Mouse (Mus musculus): Measurements from ENCODE around the gene Cers1. TPM values are rescaled to one million over a fixed set of nuclear protein-coding genes. Genes with fewer than 3 reads are reported as not detected.

Gene Cers1
- polyA plus RNA-seq, 1 experiment, result not detected

DNA sequence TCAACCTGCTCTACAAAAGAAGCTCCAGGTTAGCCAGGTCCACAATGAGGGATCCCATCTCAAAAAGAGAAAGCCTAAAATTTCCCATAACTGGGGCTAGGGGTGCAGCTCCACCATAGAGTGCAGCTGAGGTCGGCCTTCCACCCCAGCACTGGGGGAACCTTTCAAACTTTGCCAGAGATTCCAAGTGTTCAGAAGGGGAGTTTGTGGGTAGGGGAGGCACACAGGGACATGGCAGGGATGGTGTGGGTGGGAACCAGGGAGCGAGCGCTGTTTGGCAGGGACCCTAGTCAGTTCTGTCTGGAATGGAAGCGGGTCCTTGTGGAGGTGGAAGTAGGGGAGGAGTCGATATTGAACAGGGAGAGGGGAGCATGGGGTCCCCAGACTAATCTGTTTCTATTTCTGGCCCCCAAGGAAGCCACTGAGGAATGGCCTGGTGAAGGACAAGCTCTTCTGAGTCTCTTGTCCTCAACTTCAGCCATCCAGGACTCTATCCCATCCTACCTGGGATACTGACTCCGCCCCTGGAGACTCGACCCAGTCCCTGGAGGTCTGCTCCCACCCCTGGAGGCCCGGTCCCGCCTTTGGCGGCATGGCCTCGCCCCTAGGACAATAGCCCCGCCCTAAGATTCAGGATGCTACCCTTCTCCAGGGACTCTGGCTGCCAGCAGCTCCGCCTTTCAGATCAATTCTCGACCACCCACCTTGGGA is 13.7 kb downstream of the Cers1 start, which contains the start of gene Gdf1:
Gene Gdf1 (plus strand): TSS at position 694 of the 711 bp plus-strand sequence.
- Histone ChIP-seq H3K4me3 (ENCODE audit: insufficient read depth, low read depth, low read length) (no peak within 1 kb of the TSS), H3K27ac (ENCODE audit: insufficient read depth, low read depth, low read length) (peak within 1 kb of the TSS; percentile 21; the same call in 1 of the 2 replicates), H3K4me1 (ENCODE audit: control insufficient read depth, insufficient read depth, low read length) (peaks cover 39% of the 10 kb centered on the region)
- TF ChIP-seq POLR2A (IDR thresholded peaks at IDR 0.05; ENCODE audit: insufficient read depth, low read depth, low read length) (no peak), CTCF (IDR thresholded peaks at IDR 0.05; ENCODE audit: insufficient read depth, low read depth, low read length) (no peak)
- 44% methylated on average over 14 of the region's 14 CpGs for WGBS

DNA sequence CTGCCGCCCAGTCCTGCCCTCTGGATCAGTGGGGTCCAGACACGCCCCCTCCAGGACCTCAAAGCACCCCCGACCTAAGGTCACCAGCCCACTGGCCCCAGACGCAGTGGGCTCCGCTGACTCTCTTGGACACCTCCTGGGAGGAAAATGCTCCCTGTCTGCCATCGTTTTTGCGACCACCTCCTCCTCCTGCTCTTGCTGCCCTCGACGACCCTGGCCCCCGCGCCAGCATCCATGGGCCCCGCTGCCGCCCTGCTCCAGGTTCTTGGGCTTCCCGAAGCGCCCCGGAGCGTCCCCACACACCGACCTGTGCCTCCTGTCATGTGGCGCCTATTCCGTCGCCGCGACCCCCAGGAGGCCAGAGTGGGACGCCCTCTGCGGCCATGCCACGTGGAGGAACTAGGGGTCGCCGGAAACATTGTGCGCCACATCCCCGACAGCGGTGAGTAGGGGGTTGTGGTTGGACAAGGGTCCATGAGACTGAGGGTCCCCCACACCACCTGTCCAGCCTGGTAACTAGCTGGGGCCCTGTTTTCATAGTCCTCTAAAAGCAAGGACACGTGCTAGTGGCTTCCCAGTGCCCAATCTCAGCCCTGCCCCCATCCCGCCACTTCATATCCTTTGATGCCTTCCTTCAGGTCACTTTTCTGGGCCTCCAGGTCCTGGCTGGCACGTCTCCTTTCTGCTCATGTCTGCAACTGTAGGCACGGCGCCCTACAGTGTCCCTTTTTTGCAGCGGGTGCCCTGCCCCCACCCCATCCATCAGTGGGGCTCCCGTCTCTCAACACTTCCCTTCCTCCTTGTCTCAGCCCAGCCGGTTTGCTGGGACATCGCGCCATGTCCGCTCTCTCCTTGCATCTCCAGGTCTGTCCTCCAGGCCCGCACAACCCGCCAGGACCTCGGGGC is 14.5 kb downstream of the Cers1 start:
- Histone ChIP-seq H3K4me3 (ENCODE audit: insufficient read depth, low read depth, low read length) (no peak overlapping the region), H3K27ac (ENCODE audit: insufficient read depth, low read depth, low read length) (peak overlapping the region; percentile 21; the same call in 1 of the 2 replicates), H3K4me1 (ENCODE audit: control insufficient read depth, insufficient read depth, low read length) (peaks cover 39% of the 10 kb centered on the region)
- 34% methylated on average over 45 of the region's 45 CpGs for WGBS
- no peak for TF ChIP-seq POLR2A (IDR thresholded peaks at IDR 0.05; ENCODE audit: insufficient read depth, low read depth, low read length)
- no peak for TF ChIP-seq CTCF (IDR thresholded peaks at IDR 0.05; ENCODE audit: insufficient read depth, low read depth, low read length)

DNA sequence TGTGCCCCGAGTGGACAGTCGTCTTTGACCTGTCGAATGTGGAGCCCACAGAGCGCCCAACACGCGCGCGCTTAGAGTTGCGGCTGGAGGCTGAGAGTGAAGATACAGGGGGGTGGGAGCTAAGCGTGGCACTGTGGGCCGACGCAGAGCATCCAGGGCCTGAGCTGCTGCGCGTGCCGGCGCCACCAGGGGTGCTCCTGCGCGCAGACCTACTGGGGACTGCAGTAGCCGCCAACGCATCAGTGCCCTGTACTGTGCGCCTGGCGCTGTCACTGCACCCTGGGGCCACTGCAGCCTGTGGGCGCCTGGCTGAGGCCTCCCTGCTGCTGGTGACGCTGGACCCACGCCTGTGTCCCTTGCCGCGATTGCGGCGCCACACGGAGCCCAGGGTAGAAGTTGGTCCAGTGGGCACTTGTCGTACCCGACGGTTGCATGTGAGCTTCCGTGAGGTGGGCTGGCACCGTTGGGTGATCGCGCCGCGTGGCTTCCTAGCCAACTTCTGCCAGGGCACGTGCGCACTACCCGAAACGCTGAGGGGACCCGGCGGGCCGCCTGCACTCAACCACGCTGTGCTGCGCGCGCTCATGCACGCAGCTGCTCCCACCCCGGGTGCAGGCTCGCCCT is 15.3 kb downstream of the Cers1 start:
- peak; percentile 57; the same call in 1 of the 2 replicates for TF ChIP-seq CTCF (IDR thresholded peaks at IDR 0.05; ENCODE audit: insufficient read depth, low read depth, low read length)
- no peak for TF ChIP-seq POLR2A (IDR thresholded peaks at IDR 0.05; ENCODE audit: insufficient read depth, low read depth, low read length)
- H3K27ac ChIP-seq (ENCODE audit: insufficient read depth, low read depth, low read length), result peak overlapping the region; percentile 21; the same call in 1 of the 2 replicates
- H3K4me1 ChIP-seq (ENCODE audit: control insufficient read depth, insufficient read depth, low read length), result peaks cover 39% of the 10 kb centered on the region
- H3K4me3 ChIP-seq (ENCODE audit: insufficient read depth, low read depth, low read length), result no peak overlapping the region
- 21% methylated on average over 53 of the region's 53 CpGs for whole genome bisulfite sequencing

DNA sequence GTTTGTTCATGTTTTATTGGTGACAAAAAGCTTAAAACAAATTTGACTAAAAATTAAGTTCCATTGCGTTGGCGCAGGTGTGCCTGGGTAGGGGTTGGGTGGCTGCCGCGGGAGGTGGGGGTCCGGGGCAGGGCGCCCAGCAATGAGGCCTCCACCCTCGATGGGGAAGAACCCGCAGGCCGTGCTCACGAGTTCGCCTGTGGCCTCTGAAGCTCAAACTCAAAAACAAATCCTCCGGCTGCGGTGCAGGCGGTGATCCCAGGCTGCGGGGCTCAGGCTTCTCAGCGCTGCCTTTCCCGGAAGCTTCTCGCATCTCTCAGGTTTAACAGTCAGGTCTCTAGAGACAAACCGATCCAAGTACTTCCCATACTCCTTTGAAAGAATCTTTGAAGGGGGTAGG is 16.0 kb downstream of the Cers1 start:
- 60% methylated on average over 19 of the region's 19 CpGs for WGBS
- Histone ChIP-seq H3K4me3 (ENCODE audit: insufficient read depth, low read depth, low read length) (no peak overlapping the region), H3K27ac (ENCODE audit: insufficient read depth, low read depth, low read length) (no peak overlapping the region), H3K4me1 (ENCODE audit: control insufficient read depth, insufficient read depth, low read length) (peaks cover 39% of the 10 kb centered on the region)
- no peak for TF ChIP-seq CTCF (IDR thresholded peaks at IDR 0.05; ENCODE audit: insufficient read depth, low read depth, low read length)

DNA sequence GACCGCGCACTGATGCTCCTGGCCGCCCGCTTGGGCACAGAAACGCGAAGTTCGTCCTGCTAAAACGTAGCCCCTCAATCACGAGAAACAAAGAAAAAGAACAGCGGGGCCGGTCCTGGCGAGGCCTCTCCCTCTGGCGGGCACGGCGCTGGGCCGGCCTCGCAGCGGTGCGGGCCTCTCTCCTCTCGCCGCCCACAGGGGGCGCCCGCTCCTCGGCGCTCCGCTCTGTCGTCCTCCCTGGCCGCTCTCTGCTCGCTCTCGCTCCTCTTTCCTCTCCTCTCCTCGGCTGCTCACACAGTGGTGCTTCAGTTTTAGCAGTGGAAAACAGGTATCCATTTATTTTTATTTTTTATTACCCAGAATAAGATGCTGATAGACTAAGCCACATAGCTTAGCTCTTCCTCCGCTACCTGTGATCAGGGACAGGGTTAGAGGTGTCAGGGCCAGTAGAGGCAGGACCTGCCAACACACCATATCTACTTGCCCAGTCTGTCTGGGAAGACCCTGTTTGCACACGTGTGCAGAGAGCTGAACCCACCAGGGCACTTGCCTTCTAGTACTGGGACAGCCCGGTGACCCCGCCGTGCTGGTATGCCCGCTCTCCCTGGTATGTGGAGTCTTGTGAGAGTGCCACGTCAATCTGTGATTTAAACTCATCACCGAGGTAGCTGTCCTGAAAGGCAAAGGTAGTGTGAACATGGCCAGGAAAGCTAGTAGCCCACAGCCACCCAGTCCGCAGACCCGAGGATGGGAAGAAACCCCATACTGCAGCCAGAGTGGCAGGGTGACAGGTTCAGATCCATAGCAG is 16.7 kb downstream of the Cers1 start:
- WGBS, result 24% methylated on average over 41 of the region's 41 CpGs
- H3K4me3 ChIP-seq (ENCODE audit: insufficient read depth, low read depth, low read length), result no peak overlapping the region

DNA sequence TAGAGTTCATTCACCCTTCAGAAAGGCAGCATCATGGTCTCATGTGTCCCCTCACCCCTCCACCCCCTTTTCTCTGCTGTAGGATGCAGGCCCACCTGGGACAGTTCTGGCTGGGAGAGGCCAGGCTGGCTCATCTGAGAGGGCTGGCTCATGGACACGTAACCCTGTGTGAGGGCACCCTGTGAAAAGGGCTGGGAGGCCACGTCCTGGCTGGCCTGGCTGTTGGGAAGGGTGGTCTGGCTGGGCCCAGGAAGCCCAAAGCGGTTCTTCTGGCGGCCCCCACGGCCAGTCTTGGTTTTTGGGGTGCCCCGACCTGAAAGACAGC is 17.3 kb downstream of the Cers1 start:
- no peak overlapping the region for H3K4me3 ChIP-seq (ENCODE audit: insufficient read depth, low read depth, low read length)
- H3K27ac ChIP-seq (ENCODE audit: insufficient read depth, low read depth, low read length), result no peak overlapping the region
- WGBS, result 88% methylated on average over 6 of the region's 6 CpGs
- peaks cover 39% of the 10 kb centered on the region for H3K4me1 ChIP-seq (ENCODE audit: control insufficient read depth, insufficient read depth, low read length)
- TF ChIP-seq CTCF (IDR thresholded peaks at IDR 0.05; ENCODE audit: insufficient read depth, low read depth, low read length) (no peak), POLR2A (IDR thresholded peaks at IDR 0.05; ENCODE audit: insufficient read depth, low read depth, low read length) (no peak)

More for the DNA sequence above, 16.7 kb downstream of the Cers1 start:
- no peak overlapping the region for H3K27ac ChIP-seq (ENCODE audit: insufficient read depth, low read depth, low read length)
- TF ChIP-seq POLR2A (IDR thresholded peaks at IDR 0.05; ENCODE audit: insufficient read depth, low read depth, low read length) (no peak), CTCF (IDR thresholded peaks at IDR 0.05; ENCODE audit: insufficient read depth, low read depth, low read length) (peak; percentile 92)
- peaks cover 39% of the 10 kb centered on the region for H3K4me1 ChIP-seq (ENCODE audit: control insufficient read depth, insufficient read depth, low read length)

DNA sequence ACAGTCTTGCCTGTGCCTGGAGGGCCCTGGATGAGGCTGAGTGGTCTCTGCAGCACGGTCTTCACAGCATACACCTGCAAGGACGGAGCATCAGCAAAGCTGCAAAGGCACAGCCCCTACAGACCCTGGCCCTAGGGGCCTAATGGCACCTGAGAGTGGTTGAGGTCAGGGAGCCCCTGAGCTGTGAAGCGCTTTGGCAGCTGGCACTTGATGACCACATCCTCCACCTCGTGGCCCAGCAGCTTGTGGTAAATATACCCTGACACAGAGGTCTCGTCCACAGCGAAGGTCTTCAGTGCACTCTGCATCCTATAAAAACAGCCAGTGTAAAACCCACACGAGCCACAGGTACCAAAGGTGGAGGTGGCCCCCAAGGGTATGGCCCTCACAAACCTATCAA is 23.4 kb downstream of the Cers1 start:
- H3K27ac ChIP-seq (ENCODE audit: insufficient read depth, low read depth, low read length), result no peak overlapping the region
- TF ChIP-seq POLR2A (IDR thresholded peaks at IDR 0.05; ENCODE audit: insufficient read depth, low read depth, low read length) (no peak), CTCF (IDR thresholded peaks at IDR 0.05; ENCODE audit: insufficient read depth, low read depth, low read length) (no peak)
- 92% methylated on average over 7 of the region's 7 CpGs for WGBS
- H3K4me3 ChIP-seq (ENCODE audit: insufficient read depth, low read depth, low read length), result no peak overlapping the region
- peaks cover 2% of the 10 kb centered on the region for H3K4me1 ChIP-seq (ENCODE audit: control insufficient read depth, insufficient read depth, low read length)

DNA sequence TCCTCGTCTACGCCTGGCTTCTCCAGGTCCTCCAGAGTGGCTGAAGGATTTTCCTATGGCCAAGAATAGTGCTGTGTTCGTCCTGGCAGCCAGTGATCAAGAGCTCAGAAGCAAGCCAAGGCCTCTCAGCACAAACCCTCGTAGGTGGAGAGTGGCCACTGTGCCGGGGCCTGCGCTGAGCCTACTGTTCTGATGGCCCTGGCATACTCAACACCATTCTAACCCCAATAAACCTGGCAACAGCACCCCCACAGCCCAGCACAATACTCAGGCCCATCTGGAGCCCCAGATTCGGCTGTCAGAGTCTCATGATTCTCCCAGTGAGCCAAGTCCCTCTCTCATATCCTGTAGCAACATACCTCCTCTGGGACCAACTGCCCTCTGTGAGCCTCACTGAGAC is 25.1 kb downstream of the Cers1 start:
- 79% methylated on average over 7 of the region's 7 CpGs for WGBS

More for the DNA sequence above, 25.1 kb downstream of the Cers1 start:
- peaks cover 5% of the 10 kb centered on the region for H3K4me1 ChIP-seq (ENCODE audit: control insufficient read depth, insufficient read depth, low read length)
- TF ChIP-seq POLR2A (IDR thresholded peaks at IDR 0.05; ENCODE audit: insufficient read depth, low read depth, low read length) (no peak), CTCF (IDR thresholded peaks at IDR 0.05; ENCODE audit: insufficient read depth, low read depth, low read length) (no peak)
- H3K27ac ChIP-seq (ENCODE audit: insufficient read depth, low read depth, low read length), result no peak overlapping the region
- H3K4me3 ChIP-seq (ENCODE audit: insufficient read depth, low read depth, low read length), result no peak overlapping the region
